Mouse (Mus musculus): Measurements from ENCODE around the gene Med13l. TPM values are rescaled to one million over a fixed set of nuclear protein-coding genes. Genes with fewer than 3 reads are reported as not detected.
"Not testable (repeated sequence)": the region's sequence is repeated elsewhere in the genome, so short reads cannot be mapped to it uniquely, and the experiment has no call there.

Med13l gene
- polyA plus RNA-seq, 1 experiment from 2014 or later = 14.9 TPM

- no peak for ATAC-seq (replicated peaks; ENCODE audit: low FRiP score, low TSS enrichment, low read depth)
- Histone ChIP-seq H3K27ac (ENCODE audit: low read depth) (no peak overlapping the region; the same call in 1 of the 2 replicates), H3K36me3 (ENCODE audit: control insufficient read depth, insufficient read depth, low read length) (no peaks in the 10 kb centered on the region), H3K4me1 (replicated peaks; ENCODE audit: control insufficient read depth, insufficient read depth, low read length) (peaks cover 26% of the 10 kb centered on the region), H3K27me3 (replicated peaks; ENCODE audit: control insufficient read depth, insufficient read depth, low read length) (no peaks in the 10 kb centered on the region), H3K4me3 (ENCODE audit: low read depth, low read length) (no peak overlapping the region), H3K4me2 (ENCODE audit: low read length) (no peak overlapping the region), H3K9me3 (ENCODE audit: control insufficient read depth, low read length) (no peaks in the 10 kb centered on the region), H3K9ac (ENCODE audit: low read length) (no peak overlapping the region)
- WGBS = 63% methylated on average over 6 of the region's 6 CpGs
- DNase-seq (ENCODE audit: low spot score) = no peak
Observed at GRCm38 (mm10) chr5:118647384-118647783, 86.9 kb downstream of the Med13l start.

GRCm38 (mm10) chr5:118649215-118650006 lies 88.9 kb downstream of the Med13l start:
- no peak overlapping the region for H3K4me2 ChIP-seq (ENCODE audit: low read length)

GRCm38 (mm10) chr5:118650007-118650548 lies 89.6 kb downstream of the Med13l start:
- Histone ChIP-seq H3K36me3 (ENCODE audit: control insufficient read depth, insufficient read depth, low read length) (no peaks in the 10 kb centered on the region), H3K9me3 (ENCODE audit: control insufficient read depth, low read length) (no peaks in the 10 kb centered on the region), H3K4me2 (ENCODE audit: low read length) (no peak overlapping the region), H3K4me3 (ENCODE audit: low read depth, low read length) (no peak overlapping the region), H3K9ac (ENCODE audit: low read length) (no peak overlapping the region), H3K27ac (ENCODE audit: low read depth) (no peak overlapping the region), H3K4me1 (replicated peaks; ENCODE audit: control insufficient read depth, insufficient read depth, low read length) (peaks cover 30% of the 10 kb centered on the region), H3K27me3 (replicated peaks; ENCODE audit: control insufficient read depth, insufficient read depth, low read length) (no peaks in the 10 kb centered on the region)
- 86% methylated on average over 4 of the region's 4 CpGs for WGBS
- DNase-seq (ENCODE audit: low spot score) (no peak), ATAC-seq (replicated peaks; ENCODE audit: low FRiP score, low TSS enrichment, low read depth) (no peak)

More at GRCm38 (mm10) chr5:118649215-118650006, 88.9 kb downstream of the Med13l start:
- H3K4me1 ChIP-seq (replicated peaks; ENCODE audit: control insufficient read depth, insufficient read depth, low read length) = peaks cover 30% of the 10 kb centered on the region
- DNase-seq (ENCODE audit: low spot score) = no peak
- no peak overlapping the region for H3K27ac ChIP-seq (ENCODE audit: low read depth)
- H3K4me3 ChIP-seq (ENCODE audit: low read depth, low read length) = no peak overlapping the region
- no peaks in the 10 kb centered on the region for H3K9me3 ChIP-seq (ENCODE audit: control insufficient read depth, low read length)
- H3K36me3 ChIP-seq (ENCODE audit: control insufficient read depth, insufficient read depth, low read length) = no peaks in the 10 kb centered on the region
- no peaks in the 10 kb centered on the region for H3K27me3 ChIP-seq (replicated peaks; ENCODE audit: control insufficient read depth, insufficient read depth, low read length)
- ATAC-seq (replicated peaks; ENCODE audit: low FRiP score, low TSS enrichment, low read depth) = no peak
- 86% methylated on average over 10 of the region's 10 CpGs for WGBS
- H3K9ac ChIP-seq (ENCODE audit: low read length) = no peak overlapping the region

GRCm38 (mm10) chr5:118650746-118651145 lies 90.3 kb downstream of the Med13l start:
- no peak overlapping the region for H3K4me2 ChIP-seq (ENCODE audit: low read length)
- no peaks in the 10 kb centered on the region for H3K9me3 ChIP-seq (ENCODE audit: control insufficient read depth, low read length)
- ATAC-seq (replicated peaks; ENCODE audit: low FRiP score, low TSS enrichment, low read depth) (0 out of 2 replicates have a peak, but pooled peaks have one; percentile 32), DNase-seq (ENCODE audit: low spot score) (no peak)
- WGBS = 45% methylated on average over 7 of the region's 7 CpGs
- no peak overlapping the region for H3K9ac ChIP-seq (ENCODE audit: low read length)
- peaks cover 30% of the 10 kb centered on the region for H3K4me1 ChIP-seq (replicated peaks; ENCODE audit: control insufficient read depth, insufficient read depth, low read length)
- no peaks in the 10 kb centered on the region for H3K27me3 ChIP-seq (replicated peaks; ENCODE audit: control insufficient read depth, insufficient read depth, low read length)
- no peak overlapping the region for H3K4me3 ChIP-seq (ENCODE audit: low read depth, low read length)
- H3K27ac ChIP-seq (ENCODE audit: low read depth) = no peak overlapping the region
- H3K36me3 ChIP-seq (ENCODE audit: control insufficient read depth, insufficient read depth, low read length) = no peaks in the 10 kb centered on the region

- DNase-seq (ENCODE audit: low spot score) = no peak
- Histone ChIP-seq H3K4me2 (ENCODE audit: low read length) (no peak overlapping the region), H3K27me3 (replicated peaks; ENCODE audit: control insufficient read depth, insufficient read depth, low read length) (no peaks in the 10 kb centered on the region), H3K4me1 (replicated peaks; ENCODE audit: control insufficient read depth, insufficient read depth, low read length) (peaks cover 42% of the 10 kb centered on the region), H3K36me3 (ENCODE audit: control insufficient read depth, insufficient read depth, low read length) (no peaks in the 10 kb centered on the region), H3K9ac (ENCODE audit: low read length) (no peak overlapping the region), H3K4me3 (ENCODE audit: low read depth, low read length) (no peak overlapping the region), H3K27ac (ENCODE audit: low read depth) (no peak overlapping the region), H3K9me3 (ENCODE audit: control insufficient read depth, low read length) (no peaks in the 10 kb centered on the region)
- 89% methylated on average over 8 of the region's 8 CpGs for WGBS
- ATAC-seq (replicated peaks; ENCODE audit: low FRiP score, low TSS enrichment, low read depth) = no peak
Observed at GRCm38 (mm10) chr5:118652611-118653010, 92.1 kb downstream of the Med13l start.

- not testable (repeated sequence) for DNase-seq (ENCODE audit: low spot score); H3K36me3 ChIP-seq (ENCODE audit: control insufficient read depth, insufficient read depth, low read length); H3K4me3 ChIP-seq (ENCODE audit: low read depth, low read length); H3K9me3 ChIP-seq (ENCODE audit: control insufficient read depth, low read length); H3K27ac ChIP-seq (ENCODE audit: low read depth); ATAC-seq (replicated peaks; ENCODE audit: low FRiP score, low TSS enrichment, low read depth); H3K9ac ChIP-seq (ENCODE audit: low read length); H3K27me3 ChIP-seq (replicated peaks; ENCODE audit: control insufficient read depth, insufficient read depth, low read length); H3K4me2 ChIP-seq (ENCODE audit: low read length)
- WGBS = 95% methylated on average over 5 of the region's 5 CpGs
- H3K4me1 ChIP-seq (replicated peaks; ENCODE audit: control insufficient read depth, insufficient read depth, low read length) = peaks cover 40% of the 10 kb centered on the region
Observed at GRCm38 (mm10) chr5:118653119-118653518, 92.6 kb downstream of the Med13l start.

GRCm38 (mm10) chr5:118654599-118654998 lies 94.1 kb downstream of the Med13l start:
- H3K27me3 ChIP-seq (replicated peaks; ENCODE audit: control insufficient read depth, insufficient read depth, low read length) = no peaks in the 10 kb centered on the region
- WGBS = 76% methylated on average over 11 of the region's 11 CpGs
- H3K4me3 ChIP-seq (ENCODE audit: low read depth, low read length) = no peak overlapping the region
- peaks cover 50% of the 10 kb centered on the region for H3K4me1 ChIP-seq (replicated peaks; ENCODE audit: control insufficient read depth, insufficient read depth, low read length)
- DNase-seq (ENCODE audit: low spot score) (no peak), ATAC-seq (replicated peaks; ENCODE audit: low FRiP score, low TSS enrichment, low read depth) (no peak)
- H3K9ac ChIP-seq (ENCODE audit: low read length) = no peak overlapping the region
- no peak overlapping the region for H3K27ac ChIP-seq (ENCODE audit: low read depth)
- no peak overlapping the region for H3K4me2 ChIP-seq (ENCODE audit: low read length)
- H3K36me3 ChIP-seq (ENCODE audit: control insufficient read depth, insufficient read depth, low read length) = no peaks in the 10 kb centered on the region
- no peaks in the 10 kb centered on the region for H3K9me3 ChIP-seq (ENCODE audit: control insufficient read depth, low read length)

GRCm38 (mm10) chr5:118655025-118655424 lies 94.5 kb downstream of the Med13l start:
- Histone ChIP-seq H3K9me3 (ENCODE audit: control insufficient read depth, low read length) (no peaks in the 10 kb centered on the region), H3K4me2 (ENCODE audit: low read length) (no peak overlapping the region), H3K9ac (ENCODE audit: low read length) (no peak overlapping the region), H3K4me3 (ENCODE audit: low read depth, low read length) (no peak overlapping the region), H3K27me3 (replicated peaks; ENCODE audit: control insufficient read depth, insufficient read depth, low read length) (no peaks in the 10 kb centered on the region), H3K36me3 (ENCODE audit: control insufficient read depth, insufficient read depth, low read length) (no peaks in the 10 kb centered on the region), H3K27ac (ENCODE audit: low read depth) (no peak overlapping the region), H3K4me1 (replicated peaks; ENCODE audit: control insufficient read depth, insufficient read depth, low read length) (peaks cover 53% of the 10 kb centered on the region)
- WGBS = 33% methylated on average over 2 of the region's 2 CpGs
- 0 out of 2 replicates have a peak, but pooled peaks have one; percentile 48 for ATAC-seq (replicated peaks; ENCODE audit: low FRiP score, low TSS enrichment, low read depth)
- DNase-seq (ENCODE audit: low spot score) = no peak
